In genomic region chr8:85488631-85489030, GRCm38 (mm10) we compare ENCODE assay signal across 19 mouse cellular contexts. TPM values are rescaled to one million over a fixed set of nuclear protein-coding genes. Genes with fewer than 3 reads are reported as not detected.
A peak's percentile ranks its signal among the peaks of the same experiment; 100 is the strongest.
DNase-seq lines count a peak whose midpoint lies in the region; ATAC-seq and TF ChIP-seq lines count a peak whose summit lies in the region.
"Had no signal": no experiment of that assay in that cellular context is flagged by ENCODE, and none has a peak within 500 bp of the region (broad histone marks: within the 10 kb centered on the region; RNA-seq: fewer than 3 reads in every experiment).

No protein-coding gene starts in this region.

- TF ChIP-seq EP300 in liver, postnatal 0 days (IDR thresholded peaks at IDR 0.05; ENCODE audit: low read depth) = peak; percentile 30; the same call in 1 of the 2 replicates

- H3K27ac ChIP-seq in liver, postnatal 0 days (ENCODE audit: low read depth) = peak overlapping the region; percentile 39; the same call in 1 of the 2 replicates
- H3K27ac ChIP-seq in heart, embryonic 10.5 days = no peak overlapping the region
- H3K27ac ChIP-seq: embryonic facial prominence, embryonic 10.5 days; forebrain, embryonic 15.5 days; hindbrain, embryonic 13.5 days; hindbrain, postnatal 0 days had no signal

- no peak overlapping the region for H3ac ChIP-seq in myocyte (ENCODE audit: control insufficient read depth, insufficient read length)

- no peak overlapping the region for H3K9ac ChIP-seq in liver, postnatal 0 days (replicated peaks)
- H3K9ac ChIP-seq: forebrain, embryonic 15.5 days; hindbrain, embryonic 13.5 days had no signal

- DNase-seq in adrenal gland, adult 2 months = peak; percentile 52
- no peak for DNase-seq in adrenal gland, postnatal 25 days
- DNase-seq in liver, postnatal 0 days = no peak
- DNase-seq in liver = no peak
- peak; percentile 69 for DNase-seq in adipocyte (ENCODE audit: low spot score)
- no peak for DNase-seq in heart, embryonic 10.5 days (ENCODE audit: low spot score)
- DNase-seq: adrenal gland, postnatal 14 days; cerebellum, adult 2 months; cerebellum, postnatal 10 days; gastrocnemius, postnatal 25 days; heart, adult 11 months; heart, postnatal 10 days; heart, postnatal 4 days had no signal

- peak; percentile 57 for ATAC-seq in liver, postnatal 0 days
- ATAC-seq: activated CD4-positive, CD25-positive, alpha-beta regulatory T cell, adult 4 months; forebrain, embryonic 15.5 days; hindbrain, postnatal 0 days had no signal

- H3K27me3 ChIP-seq in liver, postnatal 0 days (ENCODE audit: insufficient read depth, low read length) = no peaks in the 10 kb centered on the region
- H3K27me3 ChIP-seq in myocyte (ENCODE audit: control insufficient read depth, insufficient read depth, insufficient read length) = no peaks in the 10 kb centered on the region
- H3K27me3 ChIP-seq in heart, embryonic 10.5 days (ENCODE audit: insufficient read depth, poor library complexity, severe bottlenecking) = peaks cover 5% of the 10 kb centered on the region; the same call in 1 of the 2 replicates
- H3K27me3 ChIP-seq: forebrain, embryonic 15.5 days; hindbrain, embryonic 13.5 days had no signal

- no peaks in the 10 kb centered on the region for H3K36me3 ChIP-seq in liver, postnatal 0 days (replicated peaks; ENCODE audit: insufficient read depth, low read length)
- no peaks in the 10 kb centered on the region for H3K36me3 ChIP-seq in myocyte (ENCODE audit: control insufficient read depth, insufficient read depth)
- H3K36me3 ChIP-seq in heart, embryonic 10.5 days = no peaks in the 10 kb centered on the region
- H3K36me3 ChIP-seq: embryonic facial prominence, embryonic 10.5 days; forebrain, embryonic 15.5 days; hindbrain, embryonic 13.5 days had no signal

- no peak overlapping the region for H3K4me2 ChIP-seq in liver, postnatal 0 days (ENCODE audit: low read depth, low read length)
- H3K4me2 ChIP-seq in myocyte (ENCODE audit: low read depth) = no peak overlapping the region
- H3K4me2 ChIP-seq: forebrain, embryonic 15.5 days; hindbrain, embryonic 13.5 days had no signal

- no peak for TF ChIP-seq CTCF in liver, postnatal 0 days (IDR thresholded peaks at IDR 0.05; ENCODE audit: low read depth)

- no peak overlapping the region for H3K4me3 ChIP-seq in liver, postnatal 0 days (ENCODE audit: low read depth, low read length)
- no peak overlapping the region for H3K4me3 ChIP-seq in myocyte
- no peak overlapping the region for H3K4me3 ChIP-seq in heart, embryonic 10.5 days
- H3K4me3 ChIP-seq: embryonic facial prominence, embryonic 10.5 days; forebrain, embryonic 15.5 days; hindbrain, embryonic 13.5 days had no signal

- no peaks in the 10 kb centered on the region for H3K9me3 ChIP-seq in liver, postnatal 0 days (ENCODE audit: low read length)
- H3K9me3 ChIP-seq in heart, embryonic 10.5 days = no peaks in the 10 kb centered on the region
- H3K9me3 ChIP-seq: embryonic facial prominence, embryonic 10.5 days; forebrain, embryonic 15.5 days; hindbrain, embryonic 13.5 days had no signal

- H3K79me2 ChIP-seq in myocyte (ENCODE audit: control insufficient read depth, insufficient read depth) = peaks cover 12% of the 10 kb centered on the region

- H3K4me1 ChIP-seq in liver, postnatal 0 days (ENCODE audit: insufficient read depth) = peaks cover 6% of the 10 kb centered on the region
- peaks cover 14% of the 10 kb centered on the region for H3K4me1 ChIP-seq in heart, embryonic 10.5 days

- TF ChIP-seq POLR2A in myocyte (IDR thresholded peaks at IDR 0.05; ENCODE audit: insufficient read length, low read depth) = no peak

TF ChIP-seq in myocyte, 11 proteins besides CTCF, POLR2A, EP300 and RAD21:
- TF ChIP-seq MAX (IDR thresholded peaks at IDR 0.05; ENCODE audit: low read depth) (no peak), TCF12 (IDR thresholded peaks at IDR 0.05; ENCODE audit: insufficient read depth, poor library complexity, severe bottlenecking) (no peak), MYOD1 (IDR thresholded peaks at IDR 0.05; ENCODE audit: control insufficient read depth in 1 of 3, insufficient read length in 2 of 3, low read depth in 2 of 3) (no peak), SRF (IDR thresholded peaks at IDR 0.05; ENCODE audit: control insufficient read depth, insufficient read length, low read depth) (no peak), POLR2AphosphoS2 (IDR thresholded peaks at IDR 0.05; ENCODE audit: insufficient read length, low read depth) (no peak), E2F4 (IDR thresholded peaks at IDR 0.05; ENCODE audit: insufficient read depth) (no peak), CEBPB (IDR thresholded peaks at IDR 0.05; ENCODE audit: insufficient read depth, poor library complexity, severe bottlenecking) (peak; percentile 67; the same call in 1 of the 2 replicates), MYOG (IDR thresholded peaks at IDR 0.05; ENCODE audit: control insufficient read depth in 1 of 3, insufficient read depth in 1 of 3, insufficient read length in 2 of 3, low read depth in 2 of 3) (no peak)

RNA-seq across cellular contexts. Expression of gene Gpt2, which starts 3.7 kb away (rescaled TPM):
- 100 to 1,000 TPM in 1 of 2 experiments, 10 to 100 TPM in 1; 68.8 to 379 TPM for total RNA-seq in adrenal gland, adult 2 months (2021)
- 214 and 283 TPM in 2 replicates for polyA plus RNA-seq in adrenal gland, adult 2 months (2012; rRNA removed)
- 233 and 253 TPM in 2 replicates for total RNA-seq in adrenal gland, postnatal 25 days (2021)
- 11.1 and 14.4 TPM in 2 replicates for polyA plus RNA-seq in liver, postnatal 0 days (2015; fragmentation: Nextera tagmentation; extraction: Ambion mirVana)
- polyA plus RNA-seq in myocyte (2012; fragmentation: generic; extraction: Trizol) = 156 TPM
- 13.9 and 25.2 TPM in 2 replicates for polyA plus RNA-seq in heart, embryonic 10.5 days (2016; fragmentation: Nextera tagmentation; extraction: Ambion mirVana)

RNA-seq across cellular contexts. Expression of gene 4921524J17Rik, which starts 56.0 kb away (rescaled TPM):
- 10 to 100 TPM; 20.4 to 46.6 TPM for total RNA-seq in adrenal gland, adult 2 months (2021)
- 1.8 and 3.2 TPM in 2 replicates for polyA plus RNA-seq in adrenal gland, adult 2 months (2012; rRNA removed)
- total RNA-seq in adrenal gland, postnatal 25 days (2021) = 29.9 and 58.2 TPM in 2 replicates
- 16.5 and 17.7 TPM in 2 replicates for polyA plus RNA-seq in liver, postnatal 0 days (2015; fragmentation: Nextera tagmentation; extraction: Ambion mirVana)
- 12.3 TPM for polyA plus RNA-seq in myocyte (2012; fragmentation: generic; extraction: Trizol)
- 61.0 and 64.9 TPM in 2 replicates for polyA plus RNA-seq in heart, embryonic 10.5 days (2016; fragmentation: Nextera tagmentation; extraction: Ambion mirVana)

Comparison
In these comparisons a context has a peak if more than half of its experiments do, and no peak if none do; other contexts are left out.
1. DNase-seq: peak in adrenal gland, adult 2 months (single experiment) and adipocyte (single experiment); none in adrenal gland, postnatal 25 days (single experiment), liver, postnatal 0 days (single experiment), liver (single experiment) and heart, embryonic 10.5 days (single experiment).